Mouse (Mus musculus) embryonic fibroblast, embryonic 13.5 days (primary cell): ENCODE results near the gene Prdm1.

Source experiments
- CTCF ChIP-seq: IDR thresholded peaks from 2 replicates; pipeline ENCODE4 v1.5.1; 2011; ENCODE audit warnings: mild to moderate bottlenecking, control low read depth, low read length, moderate library complexity, borderline replicate concordance; ENCODE audit not compliant: insufficient read depth
- POLR2A ChIP-seq: IDR thresholded peaks from 2 replicates; pipeline ENCODE4 v1.6.1; 2011; ENCODE audit warnings: low read depth, mild to moderate bottlenecking, control low read depth, low read length, moderate library complexity

DNA sequence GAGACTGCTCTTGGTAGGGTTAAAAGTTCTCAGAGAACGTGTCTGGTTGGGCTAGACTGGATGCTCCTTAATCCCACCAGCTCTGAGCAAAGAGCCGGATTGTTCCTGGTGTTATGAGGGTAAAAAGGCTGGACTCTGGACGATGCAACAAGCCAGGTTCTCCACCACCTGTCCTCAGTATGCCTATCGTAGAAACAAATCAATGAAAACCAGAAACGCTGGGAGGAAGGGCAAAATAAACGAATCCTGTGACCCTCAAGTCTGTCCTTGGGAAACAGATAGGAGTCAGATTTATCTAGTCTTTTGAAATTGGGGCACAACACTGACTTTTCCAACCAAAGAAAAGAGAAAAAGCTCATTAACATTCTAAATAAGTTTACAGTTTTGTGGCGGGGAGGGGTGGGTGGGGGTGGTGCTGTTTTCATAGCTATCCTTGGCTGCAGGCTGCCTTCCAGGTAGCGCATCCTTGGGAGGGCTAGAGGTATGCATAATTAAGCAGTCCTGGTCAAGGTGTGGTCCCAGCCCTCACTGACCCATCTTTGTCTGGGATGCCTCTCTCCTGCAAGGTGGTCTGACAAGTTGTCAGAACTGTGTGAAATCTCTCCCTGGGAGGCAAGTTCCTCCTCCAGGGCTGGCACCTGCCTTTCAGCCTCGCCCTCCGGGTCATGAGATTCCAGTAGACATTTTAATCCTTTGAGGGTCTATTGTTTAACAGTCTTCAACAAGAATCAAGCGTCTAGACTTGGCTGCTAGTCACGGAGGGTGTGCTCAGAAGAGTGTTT lies 136.6 kb downstream of the Prdm1 start:
- TF ChIP-seq POLR2A: no peak
- no peak for TF ChIP-seq CTCF
